Mouse (Mus musculus) heart, adult 2 months (tissue): ENCODE data around the gene Gpn1.

Experiments used
- CTCF ChIP-seq: fragments of 200-600 bp; IDR thresholded peaks from 2 replicates; pipeline ENCODE4 v1.8.1; 2022; ENCODE audit warnings: antibody characterized with exemption, mild to moderate bottlenecking, moderate library complexity
- EP300 ChIP-seq: fragments of 200-500 bp; IDR thresholded peaks from 2 replicates; pipeline ENCODE4 v1.6.1; 2011; ENCODE audit warnings: low read depth, low read length, control low read depth; ENCODE audit not compliant: insufficient read depth
- POLR2A ChIP-seq: fragments of 200-500 bp; IDR thresholded peaks from 2 replicates; pipeline ENCODE4 v1.6.1; 2011; ENCODE audit warnings: mild to moderate bottlenecking, low read depth, low read length, control low read depth; ENCODE audit not compliant: insufficient read depth

DNA sequence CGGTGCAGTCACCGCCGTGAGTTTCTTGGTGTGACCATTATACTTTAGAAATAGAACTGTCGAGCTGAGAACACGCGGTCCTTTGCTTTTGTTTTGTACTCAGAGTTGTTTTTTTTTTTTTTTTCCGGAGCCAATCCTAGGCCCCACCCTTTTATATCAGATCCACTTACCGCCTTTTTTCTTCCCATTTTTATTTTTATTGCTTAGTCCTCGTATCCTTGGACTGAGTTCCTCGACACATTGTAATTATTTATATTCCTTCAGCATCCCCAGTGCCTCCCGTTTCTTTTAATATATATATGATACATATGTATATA lies 42.0 kb upstream of the Gpn1 start:
- no peak for TF ChIP-seq CTCF
- no peak for TF ChIP-seq POLR2A
- no peak for TF ChIP-seq EP300
